Mouse (Mus musculus): ENCODE results near the gene Ddx56.
"Not testable (repeated sequence)": the region's sequence is repeated elsewhere in the genome, so short reads cannot be mapped to it uniquely, and the experiment has no call there.

Ddx56 gene

GRCm38 (mm10) chr11:6259413-6259812 is 8.2 kb downstream of the Ddx56 start:
- DNase-seq = no peak

GRCm38 (mm10) chr11:6256490-6257072 is 11.0 kb downstream of the Ddx56 start:
- no peak for DNase-seq

DNA sequence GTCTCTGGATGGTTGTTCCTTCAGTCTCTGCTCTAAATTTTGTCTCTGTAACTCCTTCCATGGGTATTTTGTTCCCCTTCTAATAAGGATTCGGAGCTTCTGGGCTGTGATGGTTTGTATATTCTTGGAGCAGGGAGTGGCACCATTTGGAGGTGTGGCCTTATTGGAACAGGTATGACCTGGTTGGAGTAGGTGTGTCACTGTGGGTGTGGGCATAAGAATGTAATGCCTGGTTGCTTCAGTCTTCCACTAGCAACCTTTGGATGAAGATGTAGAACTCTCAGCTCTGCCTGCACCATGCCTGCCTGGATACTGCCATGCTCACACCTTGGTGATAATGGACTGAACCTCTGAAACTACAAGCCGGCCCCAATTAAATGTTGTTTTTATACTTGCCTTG is 13.0 kb downstream of the Ddx56 start:
- not testable (repeated sequence) for DNase-seq

- no peak for DNase-seq
Measured at GRCm38 (mm10) chr11:6252824-6253223, 14.7 kb downstream of the Ddx56 start.

DNA sequence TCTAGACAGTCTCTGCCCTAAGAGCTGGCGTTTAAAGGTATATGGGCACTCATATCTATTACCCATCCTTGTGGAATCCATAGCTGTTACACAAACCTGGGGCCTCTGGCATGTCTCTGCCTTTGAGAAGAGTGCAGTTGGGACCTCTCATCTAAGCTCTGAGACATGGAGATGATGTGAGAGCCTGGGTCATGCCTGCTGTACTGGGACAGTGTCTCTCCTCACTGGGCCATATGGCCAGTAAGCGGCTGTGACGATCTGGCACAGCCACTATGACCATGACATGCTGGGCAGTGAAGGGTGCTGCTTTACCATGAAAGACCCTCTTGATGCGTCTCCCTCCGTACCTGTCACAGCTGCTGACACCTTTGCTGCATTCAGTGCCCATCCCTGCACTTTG is 15.3 kb downstream of the Ddx56 start:
- no peak for DNase-seq

GRCm38 (mm10) chr11:6244707-6245106 is 22.9 kb downstream of the Ddx56 start:
- no peak for DNase-seq

- DNase-seq = no peak
Measured at GRCm38 (mm10) chr11:6233025-6233424, 34.5 kb downstream of the Ddx56 start.

- DNase-seq = no peak
Measured at GRCm38 (mm10) chr11:6230012-6230411, 37.6 kb downstream of the Ddx56 start, which contains the start of gene Npc1l1. Gene Npc1l1 (minus strand): TSS chr11:6230143.

- DNase-seq = no peak
Measured at GRCm38 (mm10) chr11:6224541-6225229, 42.9 kb downstream of the Ddx56 start.

GRCm38 (mm10) chr11:6222187-6222586 is 45.4 kb downstream of the Ddx56 start:
- no peak for DNase-seq

GRCm38 (mm10) chr11:6219967-6220366 is 47.6 kb downstream of the Ddx56 start:
- no peak for DNase-seq

- no peak for DNase-seq
Measured at GRCm38 (mm10) chr11:6218189-6218896, 49.2 kb downstream of the Ddx56 start.

DNA sequence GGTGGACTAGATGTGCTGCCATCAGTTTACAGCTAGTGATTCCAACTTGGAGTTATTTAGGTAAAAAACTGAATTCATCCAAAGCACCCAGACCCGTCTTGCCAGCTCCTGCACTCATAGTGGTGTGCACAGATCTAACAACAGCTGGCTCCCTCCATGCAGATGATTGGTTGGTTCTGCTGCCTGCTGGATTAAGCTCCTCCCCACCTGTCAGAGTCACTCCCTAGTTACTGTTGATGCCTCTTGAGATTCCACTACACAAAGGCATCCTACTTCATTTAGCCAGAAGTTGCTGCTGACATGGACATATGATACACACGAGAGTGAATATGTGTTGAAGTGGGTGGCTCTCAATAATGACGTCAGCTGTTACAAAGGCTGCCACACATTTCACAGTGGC is 50.7 kb downstream of the Ddx56 start:
- no peak for DNase-seq
